Mouse (Mus musculus) adrenal gland, postnatal 25 days (tissue): Measurements from ENCODE around the gene Slc25a26. TPM values are rescaled to one million over a fixed set of nuclear protein-coding genes. Genes with fewer than 3 reads are reported as not detected.

Experiments
- DNase-seq: peaks from one replicate; pipeline ENCODE4 v3.0.0; 2021; ENCODE audit warnings: mixed read lengths
- long read RNA-seq: library from polyadenylated mRNA; stranded (forward); transcript quantifications from one replicate; pipeline ENCODE4 v2.0.0, GENCODE M21; 2021
- total RNA-seq: library from RNA; stranded (reverse); gene quantifications from 2 replicates; pipeline ENCODE4 v1.2.3, GENCODE M21; 2021

The Slc25a26 gene
- total RNA-seq: 12.8 and 18.8 TPM in 2 replicates
- long read RNA-seq, transcript Slc25a26-201 (10 exons, 1,922 nt): major isoform, 7 of 16 reads
- long read RNA-seq, partial matches to known transcripts: 2 of 16 reads
- long read RNA-seq, other reads (novel, unspliced or antisense): 7 of 16 reads

DNA sequence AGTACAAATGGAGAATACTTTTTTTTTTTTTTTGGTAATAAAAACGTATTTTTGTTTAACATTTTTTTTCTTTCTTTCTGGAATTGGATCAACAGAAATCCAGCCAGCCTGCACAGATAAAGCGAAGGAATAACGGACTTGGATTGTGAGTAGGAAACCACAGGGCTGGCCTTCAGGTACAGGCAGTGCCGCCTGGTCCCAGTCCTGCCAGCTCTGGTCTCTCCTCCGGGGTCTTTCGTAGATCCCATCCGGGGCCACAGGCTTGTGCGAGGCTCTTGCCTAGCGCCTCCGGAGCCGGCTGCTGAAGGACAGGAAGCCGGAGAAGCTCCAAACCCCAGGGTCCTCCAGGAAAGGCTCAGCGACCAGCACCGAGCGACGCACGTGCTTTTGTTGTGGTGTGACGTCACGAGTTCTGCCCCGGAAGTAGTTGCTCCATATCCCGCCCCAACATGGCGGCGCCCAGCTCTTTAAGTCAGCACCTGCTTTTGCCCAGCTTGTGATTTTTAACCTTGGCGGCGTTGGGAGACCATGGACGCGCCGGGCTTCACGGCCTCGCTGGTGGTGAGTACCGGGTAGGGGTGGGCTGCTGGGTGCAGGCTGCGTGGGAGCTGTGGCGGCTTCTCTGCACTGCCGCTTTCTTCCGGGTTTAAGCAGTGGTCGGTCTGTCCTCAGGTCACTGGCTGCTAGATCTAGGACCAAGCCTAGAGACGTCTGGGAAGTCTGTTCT is at the start of gene Slc25a26:
Slc25a26 (plus strand) TSS at position 435 of the 727 bp plus-strand sequence.
- peak; percentile 87 for DNase-seq

- peak; percentile 11 for DNase-seq
Measured at GRCm38 (mm10) chr6:94464037-94464891, 35.9 kb upstream of the Slc25a26 start.

GRCm38 (mm10) chr6:94466508-94467205 is 33.5 kb upstream of the Slc25a26 start:
- peak; percentile 40 for DNase-seq

DNA sequence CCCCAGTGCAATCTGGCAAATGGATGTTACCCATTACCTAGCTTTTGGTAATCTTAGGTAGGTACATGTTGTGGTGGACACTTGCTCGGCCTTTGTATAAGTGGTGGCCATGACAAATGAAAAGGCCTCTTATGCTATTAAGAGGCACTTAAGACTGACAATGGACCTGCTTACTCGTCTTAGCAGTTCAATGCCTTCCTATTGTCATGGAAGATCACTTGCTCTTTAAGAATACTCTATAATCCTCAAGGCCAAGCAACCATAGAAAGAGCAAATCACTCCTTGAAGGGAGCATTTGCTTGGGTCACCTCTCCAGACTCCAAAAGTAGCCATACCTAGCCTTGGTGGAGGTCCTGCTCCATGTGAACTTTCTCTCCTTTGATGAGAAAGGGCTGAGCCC is 7.4 kb upstream of the Slc25a26 start:
- DNase-seq: no peak

- no peak for DNase-seq
Measured at GRCm38 (mm10) chr6:94503963-94504362, 3.8 kb downstream of the Slc25a26 start.

- no peak for DNase-seq
Measured at GRCm38 (mm10) chr6:94507921-94508320, 7.8 kb downstream of the Slc25a26 start.

DNA sequence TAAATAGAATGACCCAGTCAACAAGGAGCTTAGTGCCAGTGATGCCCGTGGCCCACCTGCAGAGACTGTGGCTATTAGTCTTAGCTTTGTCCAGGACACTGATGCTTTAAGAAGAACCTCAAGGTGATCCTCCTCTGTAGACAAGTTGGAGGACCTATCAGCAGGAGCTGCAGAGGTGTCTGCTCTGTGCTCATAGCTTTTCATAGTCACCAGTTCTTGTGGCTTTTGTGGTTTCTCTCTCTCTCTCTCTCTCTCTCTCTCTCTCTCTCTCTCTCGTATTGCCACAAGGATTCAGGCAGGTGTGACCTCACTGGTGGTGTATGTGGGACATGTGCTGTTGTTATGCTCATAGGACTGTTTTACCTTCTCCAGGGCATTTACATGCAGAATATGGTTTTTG is 8.7 kb downstream of the Slc25a26 start:
- no peak for DNase-seq

DNA sequence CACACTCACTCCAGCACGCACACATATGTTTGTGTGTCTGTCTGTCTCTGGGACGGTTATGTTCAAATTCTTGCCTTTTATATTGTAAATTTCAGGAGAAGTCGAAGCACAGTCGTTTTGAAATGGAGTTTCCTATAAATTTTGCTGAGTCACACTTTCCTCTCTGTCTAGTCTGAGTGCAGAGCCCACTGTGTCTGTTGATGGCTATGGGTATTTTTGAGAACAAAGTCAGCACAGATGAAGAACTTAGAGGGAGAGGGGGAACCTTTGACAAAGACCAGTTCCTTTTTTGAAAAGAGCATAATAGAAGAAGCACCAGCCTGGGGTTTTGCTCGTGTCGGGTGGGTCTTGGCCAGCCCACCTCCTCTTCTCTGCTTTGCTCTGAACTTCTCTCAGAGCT is 9.1 kb downstream of the Slc25a26 start:
- DNase-seq: no peak

DNA sequence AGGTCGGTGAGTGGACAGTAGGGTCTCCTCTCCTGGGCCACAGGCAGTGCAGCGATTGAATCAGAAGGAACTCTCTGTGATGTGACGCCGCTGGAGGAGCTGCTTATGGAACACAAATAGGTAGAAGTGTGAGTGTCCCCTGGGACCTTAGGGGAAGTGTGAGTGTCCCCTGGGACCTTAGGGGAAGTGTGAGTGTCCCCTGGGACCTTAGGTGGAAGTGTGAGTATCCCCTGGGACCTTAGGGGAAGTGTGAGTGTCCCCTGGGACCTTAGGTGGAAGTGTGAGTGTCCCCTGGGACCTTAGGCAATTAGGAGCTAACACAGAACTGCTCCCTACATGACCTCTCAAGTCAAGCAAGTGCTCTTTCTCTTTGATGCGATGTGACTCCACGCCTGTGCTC is 18.0 kb downstream of the Slc25a26 start:
- no peak for DNase-seq

DNA sequence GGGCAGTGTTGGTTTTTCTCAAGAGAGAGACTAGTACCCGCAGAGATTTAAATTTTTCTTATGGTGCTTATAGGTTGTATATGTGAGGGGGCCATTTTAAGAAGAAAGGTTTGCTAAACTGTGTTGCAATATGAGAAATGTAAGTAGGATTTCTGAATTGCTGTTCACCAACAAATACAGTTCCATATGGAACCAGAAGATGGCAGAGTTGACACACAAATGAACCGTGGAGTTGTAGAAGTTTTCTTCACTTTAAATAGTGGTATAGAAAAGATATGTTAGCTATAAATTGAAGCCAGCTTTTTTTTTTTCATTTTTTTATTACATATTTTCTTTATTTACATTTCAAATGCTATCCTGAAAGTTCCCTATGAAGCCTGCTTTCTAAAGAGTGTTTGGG is 24.2 kb downstream of the Slc25a26 start:
- no peak for DNase-seq

- DNase-seq: peak; percentile 9
Measured at GRCm38 (mm10) chr6:94530756-94531155, 30.6 kb downstream of the Slc25a26 start.

- DNase-seq: no peak
Measured at GRCm38 (mm10) chr6:94532086-94532485, 32.0 kb downstream of the Slc25a26 start.

DNA sequence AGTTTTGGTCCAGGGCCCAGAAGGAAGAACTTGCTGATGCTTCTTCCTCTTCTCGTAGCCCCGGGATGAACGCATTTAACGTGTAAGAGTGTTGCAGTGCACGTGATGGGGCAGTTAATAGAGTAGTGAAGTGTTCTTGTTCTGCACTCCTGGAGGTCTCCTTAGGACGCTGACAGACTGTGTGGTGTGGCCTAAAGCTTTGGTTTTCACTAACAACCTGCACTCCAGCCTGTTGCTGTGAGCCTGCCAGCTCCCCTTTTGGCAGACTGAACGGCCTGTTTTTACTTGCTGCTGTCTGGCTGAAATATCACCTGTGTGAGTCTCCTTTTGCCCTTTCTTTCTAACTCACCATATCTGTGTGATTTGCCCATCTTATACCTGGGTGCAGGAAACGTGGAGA is 36.3 kb downstream of the Slc25a26 start:
- no peak for DNase-seq

- no peak for DNase-seq
Measured at GRCm38 (mm10) chr6:94537652-94538051, 37.5 kb downstream of the Slc25a26 start.

DNA sequence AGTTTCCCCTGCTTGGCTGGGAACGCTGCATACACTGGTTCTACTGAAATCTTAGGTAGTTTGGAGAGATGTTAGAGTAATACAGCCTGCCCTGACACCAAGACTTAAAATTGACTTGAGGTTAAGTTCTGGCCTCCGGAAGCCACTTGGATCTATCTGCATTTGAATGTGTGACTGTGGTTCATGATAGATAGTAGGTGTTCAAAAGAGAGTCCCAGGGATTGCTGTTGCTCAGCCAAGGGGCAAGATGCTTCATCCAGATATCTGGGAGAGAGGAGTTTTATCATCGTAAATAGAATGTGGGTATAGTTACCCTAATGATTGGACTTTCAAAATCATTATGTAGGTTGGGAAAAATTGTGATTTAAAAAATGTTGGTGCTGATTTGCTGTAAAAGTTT is 40.0 kb downstream of the Slc25a26 start:
- no peak for DNase-seq

DNA sequence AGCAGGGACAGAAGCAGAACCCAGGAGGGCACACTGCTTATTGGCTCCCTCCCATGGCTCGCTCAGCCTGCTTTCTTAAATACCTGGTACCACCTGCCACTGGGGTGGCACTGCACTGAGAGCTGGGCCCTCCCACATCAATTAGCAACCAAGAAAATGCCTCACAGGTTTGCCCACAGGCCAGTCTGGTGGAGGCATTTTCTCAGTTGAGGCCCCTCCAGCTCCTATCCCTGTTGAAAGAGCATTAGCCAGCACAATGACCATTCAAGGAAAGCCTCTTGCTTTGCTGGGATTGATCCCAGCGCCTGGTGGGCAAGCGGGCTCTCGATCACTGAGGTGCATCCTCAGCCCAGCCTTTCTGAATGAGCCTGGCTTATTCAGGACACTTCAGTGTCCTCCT is 40.5 kb downstream of the Slc25a26 start:
- no peak for DNase-seq

DNA sequence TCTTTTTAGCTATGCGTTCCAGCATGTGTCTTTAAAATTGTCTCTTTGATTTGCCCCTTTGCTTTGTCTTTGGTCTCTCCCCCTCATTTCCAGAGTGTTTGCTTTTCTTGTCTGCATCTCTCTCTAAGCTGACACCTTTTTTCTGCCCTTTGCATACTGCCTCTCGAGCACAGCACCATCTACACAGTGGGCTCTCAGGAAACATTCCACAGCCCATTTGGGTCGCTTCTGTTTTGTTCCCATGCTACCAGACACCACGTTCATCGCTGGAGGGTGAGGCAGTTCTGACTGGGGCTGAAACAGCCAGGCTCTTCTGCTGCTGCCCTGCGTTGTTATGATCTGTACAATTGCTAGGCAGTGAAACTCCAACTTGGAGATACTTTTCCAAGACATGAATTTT is 41.0 kb downstream of the Slc25a26 start:
- no peak for DNase-seq

- no peak for DNase-seq
Measured at GRCm38 (mm10) chr6:94541854-94542253, 41.7 kb downstream of the Slc25a26 start.

DNA sequence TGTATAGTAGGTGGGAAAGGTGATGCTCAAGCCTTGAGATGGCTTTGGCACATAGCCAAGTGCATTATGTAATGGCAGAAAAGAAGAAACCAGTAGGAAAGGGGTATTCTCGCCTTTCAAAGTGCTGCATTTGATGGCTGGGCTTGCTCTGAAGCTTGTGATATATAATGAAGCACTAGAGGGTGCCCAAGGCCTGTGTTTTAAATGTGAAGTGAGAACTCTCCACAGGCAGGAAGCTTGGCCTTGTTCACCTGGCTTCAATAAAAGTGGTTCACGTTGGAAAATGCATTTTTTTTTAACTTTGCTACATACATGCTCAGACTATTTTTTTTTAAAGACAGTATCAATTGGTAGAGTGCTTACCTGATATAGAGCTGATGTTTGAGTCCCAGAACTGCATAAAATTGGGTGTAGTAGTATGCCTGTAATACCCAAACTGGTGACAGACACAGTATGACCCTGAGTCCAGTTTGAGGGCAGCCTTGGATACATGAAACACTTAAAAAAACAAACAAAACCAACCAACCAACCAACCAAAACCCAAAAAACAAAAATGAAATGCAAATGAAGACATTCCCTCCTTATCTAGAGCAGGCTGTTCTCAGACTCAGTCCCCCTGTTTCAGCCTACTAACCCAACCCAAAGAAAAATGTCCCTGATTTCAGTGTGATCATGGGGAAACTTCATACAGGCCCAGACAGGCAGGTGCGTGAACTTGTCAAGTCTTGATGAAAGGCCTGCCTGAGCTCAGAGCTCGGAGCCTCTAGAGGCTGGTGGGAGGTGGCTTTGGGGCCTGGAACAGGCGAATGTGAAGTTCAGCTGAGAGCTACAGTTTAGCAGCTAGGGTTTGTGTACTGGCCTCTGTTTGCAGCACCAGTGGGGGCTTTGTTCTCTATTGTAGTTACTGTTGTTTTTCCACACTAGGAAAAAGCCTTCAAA is 44.0 kb downstream of the Slc25a26 start:
- no peak for DNase-seq

DNA sequence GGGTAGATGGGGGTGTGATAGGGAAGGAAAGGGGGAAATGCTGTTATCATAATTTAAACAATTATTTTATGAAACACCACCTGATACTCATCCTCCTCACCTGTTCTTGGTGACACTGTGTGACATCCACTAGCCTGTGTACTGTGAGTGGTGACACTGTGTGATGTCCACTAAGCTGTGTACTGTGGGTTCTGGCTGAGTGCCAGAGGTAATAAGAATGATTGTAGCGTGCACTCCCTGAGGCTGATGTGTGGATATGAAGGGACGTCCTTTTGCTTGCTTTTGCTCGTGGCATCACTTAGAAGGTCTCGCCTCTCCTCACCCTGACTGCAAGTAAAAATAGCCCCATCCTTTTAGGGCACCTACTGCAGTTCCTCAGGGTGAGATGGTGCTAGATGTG is 47.1 kb downstream of the Slc25a26 start:
- no peak for DNase-seq

GRCm38 (mm10) chr6:94550298-94550697 is 50.2 kb downstream of the Slc25a26 start:
- DNase-seq: no peak

DNA sequence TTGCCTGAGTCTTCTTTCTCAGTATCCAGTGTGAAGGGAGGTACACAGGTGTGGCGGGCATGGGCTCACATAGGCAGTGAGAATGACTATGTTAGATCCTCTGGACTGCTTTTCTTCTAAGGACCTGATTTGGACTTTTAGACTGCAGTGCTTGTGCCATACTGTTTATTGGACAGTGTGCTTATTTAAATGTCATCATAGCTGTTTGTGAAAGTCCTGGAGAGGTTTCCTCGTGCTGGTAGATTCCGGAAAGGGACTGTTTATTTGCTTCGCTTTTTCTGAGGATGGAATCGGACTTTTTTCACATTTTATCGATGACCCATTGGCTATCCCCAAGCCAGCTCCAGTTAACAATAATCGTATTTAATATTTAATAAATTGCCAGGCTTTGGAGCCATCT is 50.7 kb downstream of the Slc25a26 start:
- no peak for DNase-seq
